Mouse (Mus musculus) forebrain, postnatal 0 days (tissue): ENCODE data around the gene Fyn. TPM values are rescaled to one million over a fixed set of nuclear protein-coding genes. Genes with fewer than 3 reads are reported as not detected.

Source experiments
- ATAC-seq: fragments of 200-750 bp; cut with Nextera tagmentation; 2 replicates; pipeline ENCODE4 v1.8.0; 2017; ENCODE audit warnings: mild to moderate bottlenecking, moderate library complexity
- DNase-seq: peaks from one replicate; pipeline ENCODE4 v3.0.0-alpha.2; 2015
- H3K27ac ChIP-seq: fragments of 300-500 bp; sonication (generic); 2 replicates; pipeline ENCODE4 v1.5.1; 2014; ENCODE audit warnings: low read depth, mild to moderate bottlenecking, antibody characterized with exemption, low read length, moderate library complexity, mixed read lengths
- H3K27me3 ChIP-seq: fragments of 300-500 bp; sonication (generic); 2 replicates; pipeline ENCODE4 v1.6.1; 2014; ENCODE audit warnings: mild to moderate bottlenecking, low read length, mixed read lengths; ENCODE audit not compliant: insufficient read depth
- H3K36me3 ChIP-seq: fragments of 300-500 bp; sonication (generic); 2 replicates; pipeline ENCODE4 v1.6.1; 2014; ENCODE audit warnings: mild to moderate bottlenecking, moderate library complexity; ENCODE audit not compliant: insufficient read depth
- H3K4me1 ChIP-seq: fragments of 300-500 bp; sonication (generic); 2 replicates; pipeline ENCODE4 v1.6.1; 2014; ENCODE audit warnings: antibody characterized with exemption; ENCODE audit not compliant: insufficient read depth
- H3K4me2 ChIP-seq: fragments of 300-500 bp; sonication (generic); 2 replicates; pipeline ENCODE4 v1.6.1; 2014; ENCODE audit warnings: low read depth, mild to moderate bottlenecking, moderate library complexity
- H3K4me3 ChIP-seq: fragments of 300-500 bp; sonication (generic); 2 replicates; pipeline ENCODE4 v1.5.1; 2014; ENCODE audit warnings: low read depth, low read length, mixed read lengths
- H3K9ac ChIP-seq: fragments of 300-500 bp; sonication (generic); 2 replicates; pipeline ENCODE4 v1.6.1; 2014; ENCODE audit warnings: mild to moderate bottlenecking
- H3K9me3 ChIP-seq: fragments of 300-500 bp; sonication (generic); 2 replicates; pipeline ENCODE4 v1.6.1; 2016; ENCODE audit warnings: low read length
- CTCF ChIP-seq: sonication (generic); IDR thresholded peaks from 2 replicates; pipeline ENCODE4 v1.5.1; 2016; ENCODE audit warnings: antibody characterized with exemption, control low read depth, low read depth
- WGBS: fragments of 180-500 bp; shearing (Covaris S2); extraction: QIAGEN DNeasy Blood & Tissue Kit; methylation state at CpG from one replicate; pipeline ENCODE4 v1.1.7; 2014; 5-methylcytosine and 5-hydroxymethylcytosine counted together
- polyA plus RNA-seq: library from polyadenylated mRNA; unstranded; fragments of >200 nt; fragmentation: Nextera tagmentation; extraction: Ambion mirVana; gene quantifications from 2 replicates; pipeline ENCODE4 v1.2.1, GENCODE M21; 2015
- total RNA-seq: library from RNA; depleted of rRNA; stranded (reverse); fragments of >200 nt; gene quantifications from 2 replicates; pipeline ENCODE4 v1.2.3, GENCODE M21; 2014

Gene Fyn
- total and polyA plus RNA-seq, 2 experiments from 2014 or later, result 85.8 to 155 TPM

- Histone ChIP-seq H3K27me3 (no peaks in the 10 kb centered on the region), H3K9me3 (peaks cover 4% of the 10 kb centered on the region; the same call in 1 of the 2 replicates)
Observed at GRCm38 (mm10) chr10:39388144-39388543, 19.5 kb downstream of the Fyn start.

GRCm38 (mm10) chr10:39389451-39389891 lies 20.8 kb downstream of the Fyn start:
- Histone ChIP-seq H3K27ac (0 out of 2 replicates have a peak overlapping the region, but pooled peaks have one; percentile 5), H3K9me3 (peaks cover 4% of the 10 kb centered on the region; the same call in 1 of the 2 replicates), H3K27me3 (no peaks in the 10 kb centered on the region), H3K4me3 (no peak overlapping the region), H3K36me3 (peaks cover 5% of the 10 kb centered on the region), H3K4me2 (no peak overlapping the region), H3K4me1 (peaks cover 18% of the 10 kb centered on the region), H3K9ac (no peak overlapping the region)
- ATAC-seq (peak; percentile 27), DNase-seq (peak; percentile 50)
- no peak for TF ChIP-seq CTCF
- whole genome bisulfite sequencing, result 41% methylated on average over 11 of the region's 11 CpGs

More at GRCm38 (mm10) chr10:39388144-39388543, 19.5 kb downstream of the Fyn start:
- TF ChIP-seq CTCF, result no peak
- Histone ChIP-seq H3K36me3 (peaks cover 5% of the 10 kb centered on the region), H3K4me1 (peaks cover 13% of the 10 kb centered on the region), H3K27ac (no peak overlapping the region; the same call in 1 of the 2 replicates), H3K4me3 (no peak overlapping the region), H3K9ac (no peak overlapping the region), H3K4me2 (no peak overlapping the region)
- ATAC-seq, result no peak
- 87% methylated on average over 3 of the region's 3 CpGs for WGBS
- no peak for DNase-seq

GRCm38 (mm10) chr10:39390541-39390940 lies 21.9 kb downstream of the Fyn start:
- DNase-seq, result no peak
- H3K4me1 ChIP-seq, result peaks cover 18% of the 10 kb centered on the region
- WGBS, result 89% methylated on average over 7 of the region's 7 CpGs

GRCm38 (mm10) chr10:39392900-39393483 lies 24.3 kb downstream of the Fyn start:
- H3K36me3 ChIP-seq, result peaks cover 8% of the 10 kb centered on the region
- no peak overlapping the region for H3K4me3 ChIP-seq
- no peak overlapping the region for H3K27ac ChIP-seq
- no peak overlapping the region for H3K9ac ChIP-seq
- 61% methylated on average over 6 of the region's 6 CpGs for WGBS
- DNase-seq, result peak; percentile 37
- peak; percentile 85 for ATAC-seq
- peaks cover 4% of the 10 kb centered on the region; the same call in 1 of the 2 replicates for H3K9me3 ChIP-seq
- H3K4me2 ChIP-seq, result no peak overlapping the region
- no peaks in the 10 kb centered on the region for H3K27me3 ChIP-seq
- 0 out of 2 replicates have a peak, but pooled peaks cover 4% of the 10 kb centered on the region for H3K4me1 ChIP-seq
- no peak for TF ChIP-seq CTCF

More at GRCm38 (mm10) chr10:39390541-39390940, 21.9 kb downstream of the Fyn start:
- no peak overlapping the region for H3K4me2 ChIP-seq
- no peak for ATAC-seq
- no peak overlapping the region for H3K9ac ChIP-seq
- peaks cover 4% of the 10 kb centered on the region; the same call in 1 of the 2 replicates for H3K9me3 ChIP-seq
- no peak overlapping the region for H3K4me3 ChIP-seq
- H3K27me3 ChIP-seq, result no peaks in the 10 kb centered on the region
- no peak for TF ChIP-seq CTCF
- no peak overlapping the region for H3K27ac ChIP-seq
- peaks cover 5% of the 10 kb centered on the region for H3K36me3 ChIP-seq

- 96% methylated on average over 5 of the region's 5 CpGs for WGBS
- Histone ChIP-seq H3K9me3 (peaks cover 4% of the 10 kb centered on the region; the same call in 1 of the 2 replicates), H3K27ac (no peak overlapping the region), H3K27me3 (no peaks in the 10 kb centered on the region), H3K4me3 (no peak overlapping the region), H3K4me1 (0 out of 2 replicates have a peak, but pooled peaks cover 4% of the 10 kb centered on the region), H3K4me2 (no peak overlapping the region), H3K9ac (no peak overlapping the region), H3K36me3 (peaks cover 8% of the 10 kb centered on the region)
- DNase-seq (no peak), ATAC-seq (no peak)
- TF ChIP-seq CTCF, result no peak
Observed at GRCm38 (mm10) chr10:39395544-39395943, 26.9 kb downstream of the Fyn start.

- ATAC-seq (no peak), DNase-seq (no peak)
- no peak for TF ChIP-seq CTCF
- H3K4me1 ChIP-seq, result no peaks in the 10 kb centered on the region
- H3K36me3 ChIP-seq, result 0 out of 2 replicates have a peak, but pooled peaks cover 3% of the 10 kb centered on the region
- no peak overlapping the region for H3K9ac ChIP-seq
- H3K27me3 ChIP-seq, result no peaks in the 10 kb centered on the region
- H3K4me3 ChIP-seq, result no peak overlapping the region
- H3K4me2 ChIP-seq, result no peak overlapping the region
- H3K27ac ChIP-seq, result no peak overlapping the region
- WGBS, result 79% methylated on average over 7 of the region's 7 CpGs
- H3K9me3 ChIP-seq, result no peaks in the 10 kb centered on the region
Observed at GRCm38 (mm10) chr10:39398924-39399323, 30.3 kb downstream of the Fyn start.

GRCm38 (mm10) chr10:39400155-39400554 lies 31.5 kb downstream of the Fyn start:
- ATAC-seq (no peak), DNase-seq (no peak)
- no peaks in the 10 kb centered on the region for H3K27me3 ChIP-seq
- 82% methylated on average over 5 of the region's 5 CpGs for WGBS
- H3K9ac ChIP-seq, result no peak overlapping the region
- 0 out of 2 replicates have a peak, but pooled peaks cover 3% of the 10 kb centered on the region for H3K36me3 ChIP-seq
- no peaks in the 10 kb centered on the region for H3K9me3 ChIP-seq
- H3K4me1 ChIP-seq, result no peaks in the 10 kb centered on the region
- H3K27ac ChIP-seq, result no peak overlapping the region
- no peak for TF ChIP-seq CTCF
- no peak overlapping the region for H3K4me3 ChIP-seq
- H3K4me2 ChIP-seq, result no peak overlapping the region
